Comparison of ENCODE assay signal across 22 mouse cellular contexts in the genomic region with DNA sequence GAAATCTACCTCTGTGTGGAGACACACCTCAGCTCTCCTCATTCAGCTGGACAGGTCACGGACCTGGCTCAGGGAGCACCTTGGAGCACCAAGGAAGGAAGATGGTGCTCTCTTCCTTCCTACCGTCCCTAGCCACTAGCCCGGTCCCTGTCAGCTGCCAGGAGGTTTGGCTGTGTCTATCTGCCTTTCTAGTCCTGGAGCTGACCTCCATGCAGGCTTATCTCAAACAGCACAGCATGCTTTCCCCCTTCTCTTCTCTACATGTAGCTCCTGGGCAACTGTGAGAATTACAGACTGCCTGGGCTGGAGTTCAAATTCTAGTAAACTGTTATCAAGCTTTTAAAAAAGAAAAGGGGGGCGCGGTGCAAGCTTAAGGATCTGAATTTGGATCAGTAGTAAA. TPM values are rescaled to one million over a fixed set of nuclear protein-coding genes. Genes with fewer than 3 reads are reported as not detected.
DNase-seq lines count a peak whose midpoint lies in the region; ATAC-seq and TF ChIP-seq lines count a peak whose summit lies in the region.
"Had no signal": no experiment of that assay in that cellular context is flagged by ENCODE, and none has a peak within 500 bp of the region (broad histone marks: within the 10 kb centered on the region; RNA-seq: fewer than 3 reads in every experiment).

No protein-coding gene starts in this region.

- H3K4me1 ChIP-seq in liver, embryonic 11.5 days (replicated peaks; ENCODE audit: control insufficient read depth, insufficient read depth, low read length), result peaks cover 11% of the 10 kb centered on the region
- H3K4me1 ChIP-seq in liver, embryonic 15.5 days (replicated peaks), result peaks cover 21% of the 10 kb centered on the region
- no peaks in the 10 kb centered on the region for H3K4me1 ChIP-seq in forebrain, postnatal 0 days (ENCODE audit: insufficient read depth)
- H3K4me1 ChIP-seq: embryonic facial prominence, embryonic 12.5 days; forebrain, embryonic 13.5 days; heart, embryonic 13.5 days; hindbrain, embryonic 12.5 days had no signal

- WGBS in liver, embryonic 11.5 days, result 72% methylated on average over 5 of the region's 5 CpGs
- 47% methylated on average over 5 of the region's 5 CpGs for WGBS in liver, embryonic 15.5 days (ENCODE audit: insufficient replicate concordance)
- 97% methylated on average over 5 of the region's 5 CpGs for WGBS in forebrain, postnatal 0 days

- H3K36me3 ChIP-seq in liver, embryonic 11.5 days (ENCODE audit: control insufficient read depth, insufficient read depth, low read length), result peaks cover 16% of the 10 kb centered on the region; the same call in 1 of the 2 replicates
- H3K36me3 ChIP-seq in liver, embryonic 15.5 days (replicated peaks), result peaks cover 59% of the 10 kb centered on the region
- H3K36me3 ChIP-seq in forebrain, postnatal 0 days (ENCODE audit: insufficient read depth), result peaks cover 42% of the 10 kb centered on the region

- H3K27me3 ChIP-seq in liver, embryonic 11.5 days (replicated peaks; ENCODE audit: control insufficient read depth, insufficient read depth, low read length), result no peaks in the 10 kb centered on the region
- H3K27me3 ChIP-seq in liver, embryonic 15.5 days, result no peaks in the 10 kb centered on the region
- H3K27me3 ChIP-seq in forebrain, postnatal 0 days (ENCODE audit: insufficient read depth, low read length), result no peaks in the 10 kb centered on the region
- H3K27me3 ChIP-seq: embryonic facial prominence, embryonic 12.5 days; forebrain, embryonic 13.5 days; heart, embryonic 13.5 days; hindbrain, embryonic 12.5 days; Patski had no signal

- no peak for TF ChIP-seq CTCF in forebrain, postnatal 0 days (IDR thresholded peaks at IDR 0.05; ENCODE audit: low read depth)

- no peak overlapping the region for H3K4me3 ChIP-seq in liver, embryonic 11.5 days (ENCODE audit: low read depth, low read length)
- H3K4me3 ChIP-seq in liver, embryonic 15.5 days (replicated peaks), result no peak overlapping the region
- no peak overlapping the region for H3K4me3 ChIP-seq in forebrain, postnatal 0 days (ENCODE audit: low read depth, low read length)
- H3K4me3 ChIP-seq: embryonic facial prominence, embryonic 12.5 days; forebrain, embryonic 13.5 days; gastrocnemius, adult 2 months; heart, adult 2 months; heart, embryonic 13.5 days; hindbrain, embryonic 12.5 days had no signal

- peak overlapping the region; percentile 38 for H3K27ac ChIP-seq in liver, embryonic 11.5 days (ENCODE audit: low read depth, low read length)
- H3K27ac ChIP-seq in liver, embryonic 15.5 days (replicated peaks), result 0 out of 2 replicates have a peak overlapping the region, but pooled peaks have one; percentile 3
- H3K27ac ChIP-seq in forebrain, postnatal 0 days (ENCODE audit: low read depth, low read length), result no peak overlapping the region
- H3K27ac ChIP-seq: embryonic facial prominence, embryonic 12.5 days; forebrain, embryonic 13.5 days; gastrocnemius, adult 2 months; heart, adult 2 months; heart, embryonic 13.5 days; hindbrain, embryonic 12.5 days; hindbrain, postnatal 0 days had no signal

- no peaks in the 10 kb centered on the region for H3K9me3 ChIP-seq in liver, embryonic 11.5 days (ENCODE audit: control insufficient read depth, low read length)
- H3K9me3 ChIP-seq in liver, embryonic 15.5 days (replicated peaks), result no peaks in the 10 kb centered on the region
- H3K9me3 ChIP-seq in forebrain, postnatal 0 days (ENCODE audit: low read length), result no peaks in the 10 kb centered on the region
- H3K9me3 ChIP-seq: embryonic facial prominence, embryonic 12.5 days; forebrain, embryonic 13.5 days; heart, embryonic 13.5 days; hindbrain, embryonic 12.5 days had no signal

- peak; percentile 10 for DNase-seq in heart, adult 8-10 months (ENCODE audit: low spot score)
- DNase-seq in heart, postnatal 4 days, result no peak
- DNase-seq in liver, embryonic 11.5 days (ENCODE audit: low spot score), result no peak
- DNase-seq in forebrain, postnatal 0 days, result no peak
- DNase-seq in adrenal gland, adult (ENCODE audit: inconsistent age in 2 of 2, low spot score in 1 of 2), result no peak
- DNase-seq in urinary bladder, adult 2 months (ENCODE audit: low spot score), result no peak
- DNase-seq: adrenal gland, adult 2 months; adrenal gland, postnatal 25 days; cerebellum, adult 2 months; cerebellum, postnatal 14 days; gastrocnemius, adult 2 months; gastrocnemius, postnatal 36 days; heart, adult 2 months; heart, postnatal 36 days had no signal

- no peak overlapping the region for H3K9ac ChIP-seq in liver, embryonic 11.5 days (ENCODE audit: low read depth, low read length)
- H3K9ac ChIP-seq in liver, embryonic 15.5 days, result no peak overlapping the region
- no peak overlapping the region for H3K9ac ChIP-seq in forebrain, postnatal 0 days
- H3K9ac ChIP-seq: embryonic facial prominence, embryonic 12.5 days; forebrain, embryonic 13.5 days; heart, embryonic 13.5 days; hindbrain, embryonic 12.5 days had no signal

- no peak overlapping the region for H3K4me2 ChIP-seq in liver, embryonic 11.5 days
- no peak overlapping the region for H3K4me2 ChIP-seq in liver, embryonic 15.5 days
- no peak overlapping the region for H3K4me2 ChIP-seq in forebrain, postnatal 0 days (ENCODE audit: low read depth)
- H3K4me2 ChIP-seq: embryonic facial prominence, embryonic 12.5 days; forebrain, embryonic 13.5 days; heart, embryonic 13.5 days; hindbrain, embryonic 12.5 days had no signal

- ATAC-seq in liver, embryonic 11.5 days (replicated peaks; ENCODE audit: low FRiP score), result peak; percentile 85
- peak; percentile 56 for ATAC-seq in liver, embryonic 15.5 days (ENCODE audit: insufficient read depth)
- ATAC-seq in forebrain, postnatal 0 days, result no peak
- ATAC-seq: activated CD4-positive, CD25-positive, alpha-beta regulatory T cell, adult 4 months; forebrain, embryonic 13.5 days; hindbrain, postnatal 0 days; Patski had no signal

RNA-seq across cellular contexts. Expression of a gene that starts 40.3 kb away (rescaled TPM):
- 10 to 100 TPM; 31.0 to 36.3 (median 34.5) TPM for total RNA-seq in heart, adult 8-10 months (2022)
- 10 to 100 TPM; 76.5 to 77.4 TPM for total RNA-seq in heart, postnatal 4 days (2021)
- 22.4 and 26.3 TPM in 2 replicates for polyA plus RNA-seq in liver, embryonic 11.5 days (2014; fragmentation: Nextera tagmentation; extraction: Ambion mirVana)
- polyA plus RNA-seq in liver, embryonic 15.5 days (2015; fragmentation: Nextera tagmentation; extraction: Ambion mirVana), result 31.8 and 40.9 TPM in 2 replicates
- 26.4 and 35.7 TPM in 2 replicates for total RNA-seq in forebrain, postnatal 0 days (2014; rRNA removed)
- polyA plus RNA-seq in forebrain, postnatal 0 days (2015; fragmentation: Nextera tagmentation; extraction: Ambion mirVana), result 18.5 and 22.4 TPM in 2 replicates
- 163 and 166 TPM in 2 replicates for polyA plus RNA-seq in urinary bladder, adult 2 months (2012; rRNA removed)
